Mouse (Mus musculus) C3H10T1/2 (cell line): ENCODE measurements around the gene Prx. TPM values are rescaled to one million over a fixed set of nuclear protein-coding genes. Genes with fewer than 3 reads are reported as not detected.

Experiments used
- polyA plus RNA-seq, 2 experiments: library from polyadenylated mRNA; unstranded; fragments of >200 nt; fragmentation: generic; extraction: Trizol; gene quantifications; one replicate each; pipeline ENCODE4 v1.2.1; 2012; ENCODE audit warnings: missing spikeins in 2 of 2

Prx gene
- polyA plus RNA-seq = 1 to 10 TPM; 1.3 to 6.9 TPM

GRCm38 (mm10) chr7:27499036-27499435 is at the start of gene Prx:
Gene Prx, plus strand, starts transcription at chr7:27499324.

GRCm38 (mm10) chr7:27473156-27473834 is 25.8 kb upstream of the Prx start, which contains the start of gene Sertad3:
Gene Sertad3, plus strand, starts transcription at chr7:27473768.

GRCm38 (mm10) chr7:27486770-27487697 is 12.1 kb upstream of the Prx start, which contains the start of gene Sertad1:
Gene Sertad1, plus strand, starts transcription at chr7:27486910.

GRCm38 (mm10) chr7:27522967-27523366 is 23.8 kb downstream of the Prx start, which contains the start of gene Hipk4:
Gene Hipk4, plus strand, starts transcription at chr7:27523267.

GRCm38 (mm10) chr7:27552931-27553513 is 53.9 kb downstream of the Prx start, which contains the start of the genes Pld3 and 2310022A10Rik:
Gene Pld3, minus strand, starts transcription at chr7:27553218.
Gene 2310022A10Rik, plus strand, starts transcription at chr7:27553233.

Other genes with a start within 250 kb of the Prx start
- gene Numbl, start 240.9 kb upstream of the Prx start, polyA plus RNA-seq = 10 to 100 TPM in 1 of 2 experiments, 1 to 10 TPM in 1; 6.9 to 33.6 TPM
- 10 to 100 TPM in 1 of 2 experiments, under 1 TPM in 1; 0.42 to 10.0 TPM for gene Ltbp4, start 161.6 kb upstream of the Prx start, polyA plus RNA-seq
- gene Shkbp1, start 143.3 kb upstream of the Prx start, polyA plus RNA-seq = 10 to 100 TPM; 23.0 to 28.8 TPM
- not detected for gene Gm20479, start 141.9 kb upstream of the Prx start, polyA plus RNA-seq
- gene Sptbn4, start 51.6 kb upstream of the Prx start, polyA plus RNA-seq = under 1 TPM; 0.14 to 0.55 TPM
- 100 to 1,000 TPM in 1 of 2 experiments, 10 to 100 TPM in 1; 86.0 to 169 TPM for gene Blvrb, start 51.3 kb upstream of the Prx start, polyA plus RNA-seq
- gene Sertad3, start 25.6 kb upstream of the Prx start, polyA plus RNA-seq = 10 to 100 TPM; 10.3 to 28.6 TPM
- gene Sertad1, start 12.4 kb upstream of the Prx start, polyA plus RNA-seq = 10 to 100 TPM; 78.0 to 83.1 TPM
- 1 to 10 TPM in 1 of 2 experiments, under 1 TPM in 1; 0.06 to 2.7 TPM for gene Hipk4, start 23.9 kb downstream of the Prx start, polyA plus RNA-seq
- 100 to 1,000 TPM in 1 of 2 experiments, 10 to 100 TPM in 1; 25.5 to 115 TPM for gene Pld3, start 53.9 kb downstream of the Prx start, polyA plus RNA-seq
- 10 to 100 TPM; 11.0 to 14.0 TPM for gene 2310022A10Rik, start 53.9 kb downstream of the Prx start, polyA plus RNA-seq
- 100 to 1,000 TPM in 1 of 2 experiments, 10 to 100 TPM in 1; 65.5 to 179 TPM for gene Akt2, start 92.2 kb downstream of the Prx start, polyA plus RNA-seq
- under 1 TPM; 0.05 to 0.26 TPM for gene Ttc9b, start 154.6 kb downstream of the Prx start, polyA plus RNA-seq
- gene Map3k10, start 175.3 kb downstream of the Prx start, polyA plus RNA-seq = 10 to 100 TPM; 33.6 to 34.0 TPM
- 1 to 10 TPM in 1 of 2 experiments, under 1 TPM in 1; 0.02 to 1.1 TPM for gene Zfp607b, start 190.0 kb downstream of the Prx start, polyA plus RNA-seq
- 1 to 10 TPM in 1 of 2 experiments, under 1 TPM in 1; 0.19 to 2.0 TPM for gene Zfp60, start 232.1 kb downstream of the Prx start, polyA plus RNA-seq